Mouse (Mus musculus): ENCODE measurements around the gene Selp.
A peak's percentile ranks its signal among the peaks of the same experiment; 100 is the strongest.

Gene Selp

DNA sequence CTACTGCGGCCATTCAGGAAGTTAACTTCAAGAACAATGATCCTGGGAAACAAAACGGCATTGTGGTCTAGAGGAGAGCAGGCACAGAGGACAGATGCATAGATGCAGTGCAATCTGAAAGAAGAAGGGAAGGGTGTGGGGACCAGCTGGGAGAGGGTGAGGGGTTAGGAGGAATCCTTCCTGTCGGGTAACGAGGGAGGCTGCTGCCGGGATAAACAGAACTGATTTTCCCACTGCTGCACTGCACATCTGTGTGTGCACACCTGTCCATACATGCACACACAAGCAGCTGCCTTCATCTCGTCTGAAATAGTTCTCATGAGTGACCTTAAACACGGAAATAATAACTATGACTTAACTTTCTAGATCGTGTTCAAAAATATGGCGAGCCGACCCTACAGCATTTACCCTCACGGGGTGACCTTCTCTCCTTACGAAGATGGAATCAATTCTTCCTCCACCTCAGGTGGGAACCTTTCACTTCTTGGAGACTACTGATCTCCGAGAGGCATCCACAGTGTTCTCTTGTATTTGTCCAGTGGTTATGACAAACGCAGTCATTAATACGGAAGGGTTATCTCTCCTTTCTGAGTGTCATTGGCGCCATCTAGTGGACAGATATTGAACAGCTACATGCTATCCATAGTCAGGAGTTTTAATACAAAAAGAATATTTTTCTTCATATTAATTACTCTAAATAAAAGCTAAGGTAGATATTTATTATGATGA is 69.2 kb downstream of the Selp start:
- DNase-seq, result peak; percentile 84

- no peak for DNase-seq
Observed at GRCm38 (mm10) chr1:164184871-164185223, 69.8 kb downstream of the Selp start.

- DNase-seq, result no peak
Observed at GRCm38 (mm10) chr1:164185316-164185715, 70.3 kb downstream of the Selp start.

DNA sequence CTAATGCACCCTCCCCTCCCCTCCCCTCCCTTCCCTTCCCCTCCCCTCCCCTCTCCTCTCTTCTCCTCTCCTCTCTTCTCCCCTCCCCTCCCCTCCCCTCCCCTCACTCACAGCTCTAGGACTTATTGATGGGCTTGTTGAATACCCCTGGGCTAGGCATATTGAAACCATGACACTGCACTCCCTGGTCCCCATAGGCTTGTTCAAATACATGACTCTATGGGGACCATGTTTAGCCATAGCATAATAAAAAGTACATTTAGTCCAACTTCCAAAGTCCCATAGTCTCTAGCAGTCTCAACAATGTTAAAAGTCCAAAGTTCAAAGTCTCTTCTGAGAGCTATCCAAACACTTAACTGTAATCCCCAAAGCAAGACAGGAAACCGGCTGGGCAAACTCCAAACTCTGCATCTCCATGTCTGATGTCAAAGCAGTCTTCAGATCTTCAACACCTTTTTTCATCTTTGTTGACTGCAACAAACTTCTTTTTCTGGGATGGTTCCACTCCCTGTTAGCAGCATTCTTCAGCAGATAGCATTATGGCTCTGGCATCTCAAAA is 72.0 kb downstream of the Selp start:
- no peak for DNase-seq

GRCm38 (mm10) chr1:164199551-164199950 is 84.5 kb downstream of the Selp start:
- no peak for DNase-seq

Data from lung, postnatal 36 days (tissue).